Mouse (Mus musculus) testis, adult 2 months (tissue): ENCODE measurements around the gene 1810055G02Rik.

Experiments
- CTCF ChIP-seq: fragments of 200-500 bp; IDR thresholded peaks from 2 replicates; pipeline ENCODE4 v1.5.1; 2012; ENCODE audit warnings: low read depth, mild to moderate bottlenecking, inconsistent platforms, low read length, moderate library complexity; ENCODE audit not compliant: control insufficient read depth, insufficient read depth, insufficient replicate concordance
- POLR2A ChIP-seq: fragments of 200-500 bp; IDR thresholded peaks from 2 replicates; pipeline ENCODE4 v1.6.1; 2012; ENCODE audit warnings: low read depth, mild to moderate bottlenecking, inconsistent platforms, low read length, moderate library complexity; ENCODE audit not compliant: control insufficient read depth

DNA sequence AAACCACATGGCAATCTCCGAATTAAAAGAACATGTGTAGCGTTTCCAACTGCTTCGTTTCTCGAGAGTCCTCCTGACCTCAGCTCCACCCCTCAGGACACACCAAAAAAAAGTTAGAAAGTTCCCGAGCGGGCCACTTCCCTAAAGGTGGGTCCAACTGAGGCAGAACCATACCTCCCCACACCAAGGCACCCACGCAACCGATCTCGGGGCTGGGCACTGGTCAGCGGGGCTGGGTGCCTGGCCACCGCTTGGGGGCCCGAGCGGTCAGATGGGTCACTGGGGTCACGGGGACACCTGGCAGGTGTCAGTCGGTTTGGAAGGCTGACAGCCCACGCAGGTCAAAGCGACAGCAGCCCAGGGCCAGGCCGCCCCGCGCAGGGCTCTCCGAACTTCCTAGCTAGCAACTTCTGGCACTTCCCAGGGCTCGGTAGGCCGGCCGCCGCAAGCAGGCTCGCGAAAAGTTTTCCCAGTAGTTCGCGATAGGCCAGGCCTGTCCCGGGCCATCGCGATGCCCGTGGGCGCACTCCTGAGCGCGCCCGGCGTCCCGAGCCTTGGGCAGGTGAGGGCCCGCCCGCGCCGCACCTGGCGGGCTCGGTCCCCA, 22.4 kb upstream of the 1810055G02Rik start:
- TF ChIP-seq POLR2A (no peak), CTCF (no peak)
